ENCODE assay signal across 1 mouse cellular context in the genomic region with DNA sequence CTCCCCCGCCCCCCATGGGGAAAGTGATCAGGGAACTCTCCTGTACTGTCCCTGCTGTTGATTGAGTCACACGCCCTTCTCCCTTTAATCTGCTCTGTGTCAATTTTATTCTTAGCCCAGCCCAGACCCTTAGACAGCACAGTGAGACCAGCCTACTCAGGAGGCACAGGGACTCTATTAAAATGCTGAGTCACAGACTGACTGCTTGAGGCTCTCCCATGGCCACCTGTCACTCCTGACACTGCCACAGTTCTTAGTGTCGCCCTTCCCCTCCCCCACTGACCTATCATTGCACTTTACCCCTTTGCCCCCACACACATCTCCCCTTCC.
A peak's percentile ranks its signal among the peaks of the same experiment; 100 is the strongest.
TF ChIP-seq lines count a peak whose summit lies in the region.

No protein-coding gene starts in this region.

TF ChIP-seq in C2C12, 6 proteins besides CTCF, POLR2A, EP300 and RAD21:
- TF ChIP-seq USF1 (IDR thresholded peaks at IDR 0.05; ENCODE audit: low read depth): no peak
- peak; percentile 74 for TF ChIP-seq MYOD1 (IDR thresholded peaks at IDR 0.05; ENCODE audit: control insufficient read depth, insufficient read length, low read depth)
